Mouse (Mus musculus) liver, postnatal 0 days (tissue): ENCODE data around the gene Trim61.

Experiments
- CTCF ChIP-seq: sonication (generic); IDR thresholded peaks from 2 replicates; pipeline ENCODE4 v1.5.1; 2016; ENCODE audit warnings: antibody characterized with exemption, low read depth
- EP300 ChIP-seq: IDR thresholded peaks from 2 replicates; pipeline ENCODE4 v1.6.1; 2016; ENCODE audit warnings: antibody characterized with exemption, low read depth, mild to moderate bottlenecking

DNA sequence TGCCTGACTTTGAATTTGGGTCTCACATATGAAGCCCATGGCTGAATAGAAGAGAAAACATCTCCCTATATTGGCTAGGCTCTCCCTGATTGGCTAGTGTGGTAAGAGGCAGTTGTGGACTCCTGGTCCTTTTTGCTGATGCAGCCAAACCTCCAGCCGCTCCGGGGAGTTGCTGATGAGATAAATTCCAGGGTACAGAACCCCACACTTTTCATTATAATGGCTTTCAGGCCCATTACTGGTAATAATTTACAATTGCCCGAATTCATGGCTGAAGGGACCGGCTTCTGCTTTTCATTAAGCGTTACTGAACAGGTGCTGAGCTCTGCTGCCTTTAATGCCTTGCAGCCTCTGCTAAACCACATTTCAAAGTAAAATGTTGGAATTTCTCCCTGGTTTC lies 35.6 kb upstream of the Trim61 start:
- no peak for TF ChIP-seq EP300
- TF ChIP-seq CTCF = no peak
